Mouse (Mus musculus) CH12.LX (cell line): ENCODE results near the gene Nup133. TPM values are rescaled to one million over a fixed set of nuclear protein-coding genes. Genes with fewer than 3 reads are reported as not detected.

Experiments
- DNase-seq: peaks from one replicate; pipeline ENCODE4 v3.0.0-alpha.2; 2013; ENCODE audit errors: extremely low read depth
- H3K27ac ChIP-seq: 2 replicates; pipeline ENCODE4 v1.5.1; 2012; ENCODE audit warnings: low read depth, mild to moderate bottlenecking, control low read depth, moderate library complexity; ENCODE audit not compliant: insufficient read depth
- H3K27me3 ChIP-seq: replicated peaks from 2 replicates; pipeline ENCODE3; 2012; ENCODE audit warnings: inconsistent platforms
- H3K36me3 ChIP-seq, 2 experiments: replicated peaks in 1 of 2; 2 replicates each; pipeline versions ENCODE3 to v1.6.1; 2012; ENCODE audit warnings: inconsistent platforms in 1 of 2, low read length in 1 of 2, mild to moderate bottlenecking in 1 of 2, mixed read lengths in 1 of 2, moderate library complexity in 1 of 2; ENCODE audit not compliant: control insufficient read depth in 1 of 2, insufficient read depth in 1 of 2
- H3K4me1 ChIP-seq, 2 experiments: 2 replicates each; pipeline ENCODE4 v1.6.1; 2012; ENCODE audit warnings: inconsistent platforms in 1 of 2, moderate library complexity in 1 of 2; ENCODE audit not compliant: insufficient read depth in 2 of 2, control insufficient read depth in 1 of 2
- H3K4me2 ChIP-seq: 2 replicates; pipeline ENCODE4 v1.6.1; 2012; ENCODE audit warnings: low read depth, mild to moderate bottlenecking, control low read depth; ENCODE audit not compliant: poor library complexity, insufficient read depth, severe bottlenecking
- H3K4me3 ChIP-seq, 3 experiments: fragments of 150-350 bp in 1 of 3; sonication (generic) in 1 of 3; replicated peaks in 1 of 3; 2 replicates each; pipeline versions ENCODE3 to v1.5.1; 2011 to 2012; ENCODE audit warnings: low read depth in 2 of 3, low read length in 2 of 3, mild to moderate bottlenecking in 2 of 3, moderate library complexity in 2 of 3, control low read depth in 1 of 3, improper control_type of control experiment in 1 of 3, inconsistent platforms in 1 of 3, mixed read lengths in 1 of 3; ENCODE audit not compliant: poor library complexity in 1 of 3
- H3K79me2 ChIP-seq: replicated peaks from 2 replicates; pipeline ENCODE4 v1.6.1; 2012; ENCODE audit warnings: mild to moderate bottlenecking, moderate library complexity; ENCODE audit not compliant: control insufficient read depth, poor library complexity, insufficient read depth, severe bottlenecking; ENCODE audit errors: extremely low read depth
- H3K9ac ChIP-seq: 2 replicates; pipeline ENCODE4 v1.6.1; 2012; ENCODE audit warnings: low read depth, mild to moderate bottlenecking, control low read depth, moderate library complexity; ENCODE audit not compliant: insufficient read depth
- H3K9me3 ChIP-seq: replicated peaks from 2 replicates; pipeline ENCODE3; 2012; ENCODE audit warnings: low read length, inconsistent platforms, mixed read lengths
- ETS1 ChIP-seq: conservative IDR thresholded peaks from 2 replicates; pipeline ENCODE4 v1.6.1; 2012; ENCODE audit warnings: low read depth, mild to moderate bottlenecking, inconsistent platforms, low read length, improper control_type of control experiment, moderate library complexity
- IRF4 ChIP-seq: IDR thresholded peaks from 2 replicates; pipeline ENCODE4 v1.6.1; 2014; ENCODE audit warnings: low read depth, mild to moderate bottlenecking, inconsistent platforms, low read length, improper control_type of control experiment
- JUN ChIP-seq: IDR thresholded peaks from 2 replicates; pipeline ENCODE4 v1.6.1; 2011; ENCODE audit warnings: low read depth, mild to moderate bottlenecking, low read length, improper control_type of control experiment, moderate library complexity; ENCODE audit not compliant: insufficient read depth
- MAX ChIP-seq: IDR thresholded peaks from 2 replicates; pipeline ENCODE4 v1.6.1; 2011; ENCODE audit warnings: low read length, improper control_type of control experiment
- MAZ ChIP-seq: IDR thresholded peaks from 2 replicates; pipeline ENCODE4 v1.6.1; 2012; ENCODE audit warnings: low read depth, mild to moderate bottlenecking, inconsistent platforms, low read length, improper control_type of control experiment, moderate library complexity
- MEF2A ChIP-seq: IDR thresholded peaks from 2 replicates; pipeline ENCODE4 v1.6.1; 2014; ENCODE audit warnings: low read depth, mild to moderate bottlenecking, inconsistent platforms, low read length, improper control_type of control experiment, borderline replicate concordance
- RAD21 ChIP-seq: IDR thresholded peaks from 2 replicates; pipeline ENCODE4 v1.6.1; 2011; ENCODE audit warnings: low read depth, mild to moderate bottlenecking, low read length, improper control_type of control experiment, moderate library complexity
- RCOR1 ChIP-seq: conservative IDR thresholded peaks from 2 replicates; pipeline ENCODE4 v1.6.1; 2012; ENCODE audit warnings: low read depth, mild to moderate bottlenecking, inconsistent platforms, low read length, improper control_type of control experiment
- TCF12 ChIP-seq: IDR thresholded peaks from 2 replicates; pipeline ENCODE4 v1.6.1; 2014; ENCODE audit warnings: low read depth, mild to moderate bottlenecking, inconsistent platforms, low read length, improper control_type of control experiment
- USF1 ChIP-seq: IDR thresholded peaks from 2 replicates; pipeline ENCODE4 v1.6.1; 2014; ENCODE audit warnings: low read depth, mild to moderate bottlenecking, inconsistent platforms, low read length, improper control_type of control experiment
- ZKSCAN1 ChIP-seq: IDR thresholded peaks from 2 replicates; pipeline ENCODE4 v1.6.1; 2012; ENCODE audit warnings: low read depth, inconsistent platforms, low read length, improper control_type of control experiment, borderline replicate concordance
- dilution Hi-C: fragments of 300-500 bp; cut with MboI; formaldehyde crosslinking; loops from 2 replicates; pipeline ENCODE4 v1.14.3; 2020; ENCODE audit warnings: low sequenced_read_pairs; ENCODE audit not compliant: extremely low pct_unique_long_range_greater_than_20kb, extremely low pct_ligation_motif_present
- in situ Hi-C: fragments of 300-500 bp; cut with MboI; formaldehyde crosslinking; loops from 3 replicates; pipeline ENCODE4 v1.14.3; 2019; ENCODE audit warnings: low sequenced_read_pairs, low pct_ligation_motif_present, low pct_unique_long_range_greater_than_20kb, mixed read lengths
- polyA plus RNA-seq: library from polyadenylated mRNA; unstranded; fragments of >175 nt; gene quantifications from 2 replicates; pipeline ENCODE4 v1.2.1, GENCODE M21; 2012; ENCODE audit warnings: low read depth; ENCODE audit not compliant: insufficient read length
- total RNA-seq, 2 experiments: library from RNA; depleted of rRNA; stranded (reverse); fragments of 300-350 nt in 1 of 2; fragments of >200 nt in 1 of 2; gene quantifications; 2 replicates each; pipeline ENCODE4 v1.2.3; 2012 to 2014

Nup133 gene
- total and polyA plus RNA-seq, 3 experiments: 32.8 to 49.0 (median 39.6) TPM

- no peak overlapping the region for H3K27ac ChIP-seq
- H3K27me3 ChIP-seq: no peaks in the 10 kb centered on the region
- no peak overlapping the region for H3K9ac ChIP-seq
- H3K36me3 ChIP-seq: peaks cover 18 to 58% of the 10 kb centered on the region in 2 experiments
- in situ Hi-C loops: no loop called here
- no peak for DNase-seq
- H3K9me3 ChIP-seq: no peaks in the 10 kb centered on the region
- no peak overlapping the region for H3K4me3 ChIP-seq
- H3K4me2 ChIP-seq: no peak overlapping the region
- no peaks in the 10 kb centered on the region for H3K79me2 ChIP-seq
- peaks cover 6 to 24% of the 10 kb centered on the region in 2 experiments; a peak in 3 of 4 replicates for H3K4me1 ChIP-seq
- TF ChIP-seq ETS1: no peak
- TF ChIP-seq MAX: no peak
- no peak for TF ChIP-seq RCOR1
- TF ChIP-seq USF1: no peak
- no peak for TF ChIP-seq IRF4
- TF ChIP-seq RAD21: no peak
- dilution Hi-C loops: no loop called here
Measured at GRCm38 (mm10) chr8:123954246-123954645, 5.2 kb upstream of the Nup133 start.

DNA sequence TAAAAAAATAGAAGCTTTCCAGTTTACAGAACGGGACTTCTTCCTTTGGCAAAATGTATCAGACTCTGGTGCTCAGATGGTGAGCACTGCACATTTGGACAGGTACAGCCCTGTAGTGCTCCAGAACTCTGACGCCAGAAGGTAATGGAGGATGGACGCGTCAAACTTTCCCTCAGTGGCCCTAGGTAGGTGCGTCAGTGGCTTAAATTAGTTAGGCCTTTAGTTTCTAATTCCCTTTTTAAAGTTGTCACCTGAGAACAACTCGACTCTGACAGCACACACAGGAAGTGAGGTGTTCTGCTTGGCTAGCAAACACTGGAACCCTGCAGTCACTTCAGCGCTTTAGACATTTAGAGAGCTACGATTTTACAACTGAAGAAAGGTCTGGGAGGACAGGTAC lies 4.6 kb upstream of the Nup133 start:
- no peak overlapping the region for H3K27ac ChIP-seq
- dilution Hi-C loops (no loop called here), in situ Hi-C loops (no loop called here)
- peaks cover 18 to 54% of the 10 kb centered on the region in 2 experiments for H3K36me3 ChIP-seq
- no peaks in the 10 kb centered on the region for H3K27me3 ChIP-seq
- no peak overlapping the region for H3K4me3 ChIP-seq
- H3K79me2 ChIP-seq: peaks cover 2% of the 10 kb centered on the region; the same call in 1 of the 2 replicates
- peaks cover 6 to 24% of the 10 kb centered on the region in 2 experiments; a peak in 3 of 4 replicates for H3K4me1 ChIP-seq
- peak; percentile 41 for DNase-seq
- no peaks in the 10 kb centered on the region for H3K9me3 ChIP-seq
- H3K9ac ChIP-seq: no peak overlapping the region
- no peak overlapping the region for H3K4me2 ChIP-seq
- TF ChIP-seq TCF12 (no peak), MEF2A (no peak), IRF4 (no peak), ZKSCAN1 (no peak), ETS1 (peak; percentile 43), MAX (no peak), MAZ (no peak), JUN (no peak)
